Mouse (Mus musculus): ENCODE measurements around the gene Oas3.
"Not testable (repeated sequence)": the region's sequence is repeated elsewhere in the genome, so short reads cannot be mapped to it uniquely, and the experiment has no call there.

Gene Oas3

DNA sequence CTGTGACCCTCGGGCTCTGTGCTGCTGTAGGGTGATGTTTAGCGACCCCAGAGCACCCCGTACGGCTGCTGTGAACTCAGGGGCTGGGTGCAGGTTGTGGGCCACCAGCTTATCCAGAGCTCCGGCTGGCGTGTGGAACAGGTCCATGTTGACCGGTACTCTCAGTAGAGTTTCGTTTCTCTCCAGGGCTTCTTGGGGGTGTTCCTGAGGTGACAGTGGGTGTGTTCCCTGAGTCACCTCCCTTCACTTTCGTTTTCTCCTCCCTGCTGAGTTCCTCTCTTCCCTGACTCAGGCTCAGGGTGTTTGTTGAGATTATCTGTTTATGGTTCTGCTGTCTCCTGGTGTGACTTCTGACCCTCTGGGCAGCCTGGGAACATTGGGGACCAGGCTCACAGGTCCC, at the start of gene Oas3:
Oas3 (minus strand) TSS at position 184 of the 400 bp plus-strand sequence.
- DNase-seq (ENCODE audit: low read depth, low spot score) = no peak

DNA sequence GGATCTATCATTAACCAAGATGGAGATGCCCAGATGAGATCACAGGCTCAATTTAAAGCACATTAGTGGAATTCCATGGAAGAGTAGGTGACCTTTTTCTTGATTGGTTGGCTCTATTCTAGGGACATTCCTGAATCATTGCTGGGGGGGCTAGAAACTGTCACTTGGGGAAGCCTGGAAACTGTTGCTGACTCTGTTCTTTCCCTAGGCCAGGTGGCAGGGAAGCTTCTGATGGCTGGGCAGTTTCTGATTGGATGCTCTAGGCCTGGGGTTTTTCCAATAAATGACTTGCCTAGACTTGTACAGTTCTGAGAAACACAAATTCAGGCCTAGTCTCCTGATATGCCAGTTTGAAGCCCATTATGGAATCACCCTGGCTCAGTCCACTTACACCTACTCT, 41.5 kb upstream of the Oas3 start:
- no peak for DNase-seq (ENCODE audit: low read depth, low spot score)

DNA sequence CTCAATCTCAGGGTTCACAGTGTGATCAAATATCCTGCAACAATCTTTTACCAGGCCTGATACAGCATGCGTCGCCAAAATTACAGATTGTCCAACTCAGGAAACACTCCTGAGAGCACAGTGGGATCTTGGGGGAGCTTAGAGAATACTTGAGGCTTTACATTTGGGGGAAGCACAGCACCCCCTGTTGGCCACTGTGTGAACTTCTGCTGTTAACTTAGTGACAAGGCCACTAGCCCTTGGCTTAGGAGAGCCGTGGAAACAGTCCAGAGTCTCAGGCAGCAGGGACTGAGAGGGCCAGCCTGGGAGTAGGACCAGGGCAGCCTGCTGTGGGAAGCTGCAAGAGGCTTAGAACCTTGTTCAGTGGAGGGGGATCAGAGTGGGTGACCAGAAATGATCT, 38.5 kb upstream of the Oas3 start:
- peak; percentile 73 for DNase-seq (ENCODE audit: low read depth, low spot score)

DNA sequence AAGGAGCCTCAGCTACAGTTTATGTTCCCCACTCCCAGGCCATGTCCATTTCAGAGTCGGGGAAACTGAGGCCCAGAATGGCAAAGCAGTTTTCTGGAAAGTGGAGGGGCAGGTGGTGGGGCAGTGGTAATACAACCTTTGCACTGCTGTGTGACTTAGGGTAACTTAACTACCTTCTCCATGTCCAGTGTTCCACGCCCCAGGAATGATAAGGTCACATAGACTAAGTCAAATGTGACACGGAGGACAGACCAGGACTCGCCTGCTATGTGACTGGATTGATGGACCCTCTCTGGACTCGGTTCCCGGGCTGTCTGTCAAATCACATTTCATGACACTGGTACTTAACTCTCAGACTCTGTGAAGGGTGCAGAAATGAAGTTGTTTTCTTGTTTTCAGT, 35.6 kb upstream of the Oas3 start:
- no peak for DNase-seq (ENCODE audit: low read depth, low spot score)

DNA sequence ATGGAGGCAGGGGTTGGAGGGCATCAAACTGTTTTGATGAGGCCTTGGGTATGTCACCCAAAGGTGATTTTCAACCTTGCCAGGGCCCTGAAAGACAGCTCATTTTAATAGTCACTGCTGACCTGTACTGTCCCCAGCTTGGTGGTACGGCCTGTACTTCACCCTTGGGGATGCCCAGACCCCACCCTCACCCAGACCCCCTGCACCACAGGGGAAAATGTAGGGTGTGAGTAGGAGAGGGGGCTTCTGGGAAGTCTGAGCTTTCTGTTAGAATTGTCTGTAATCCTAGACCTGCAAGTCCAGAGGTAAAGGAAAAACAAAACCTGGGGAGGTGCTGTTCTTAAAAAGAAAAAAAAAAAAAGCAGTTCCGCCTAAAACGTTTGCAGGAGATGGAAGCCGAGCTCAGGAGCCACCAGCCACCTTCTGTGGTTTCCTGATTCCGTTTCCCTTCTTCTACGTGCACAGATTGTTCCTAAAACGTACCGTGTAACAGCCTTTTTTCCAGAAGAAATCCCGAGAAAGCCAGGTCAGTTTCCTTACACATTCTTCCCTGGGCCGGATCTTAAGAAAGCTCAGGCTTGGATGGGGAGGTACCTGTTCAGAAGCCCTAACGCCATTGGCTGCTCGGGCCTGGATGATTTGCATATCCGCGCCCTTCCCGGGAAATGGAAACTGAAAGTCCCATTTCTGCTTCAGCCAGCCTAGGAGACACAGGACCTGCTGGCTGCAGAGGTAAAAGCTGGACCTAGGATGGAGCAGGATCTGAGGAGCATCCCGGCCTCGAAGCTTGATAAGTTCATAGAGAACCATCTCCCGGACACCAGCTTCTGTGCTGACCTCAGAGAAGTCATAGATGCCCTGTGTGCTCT, 34.7 kb upstream of the Oas3 start, which contains the start of gene Oas1c:
Oas1c (minus strand) TSS at position 564 of the 869 bp plus-strand sequence.
- peak; percentile 87 for DNase-seq (ENCODE audit: low read depth, low spot score)

DNA sequence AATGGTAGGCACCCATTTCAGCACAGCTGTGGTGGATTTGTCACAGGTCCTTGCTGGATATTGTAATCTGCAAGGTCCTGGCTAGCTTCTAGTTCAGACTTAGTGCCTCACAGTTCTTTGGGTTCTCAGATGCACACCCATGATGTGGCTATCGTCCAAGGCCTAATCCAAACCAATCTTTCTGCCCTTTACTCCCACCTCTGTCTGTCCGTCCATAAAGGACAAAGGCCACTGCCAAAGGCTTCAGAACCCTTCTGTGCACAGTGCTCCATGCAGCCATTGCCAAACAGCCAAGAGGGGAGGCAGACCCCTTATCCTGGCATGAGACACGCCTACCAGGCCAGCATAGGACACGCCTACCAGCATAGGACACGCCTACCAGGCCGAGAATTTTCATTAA, 31.7 kb upstream of the Oas3 start:
- DNase-seq (ENCODE audit: low read depth, low spot score) = no peak

DNA sequence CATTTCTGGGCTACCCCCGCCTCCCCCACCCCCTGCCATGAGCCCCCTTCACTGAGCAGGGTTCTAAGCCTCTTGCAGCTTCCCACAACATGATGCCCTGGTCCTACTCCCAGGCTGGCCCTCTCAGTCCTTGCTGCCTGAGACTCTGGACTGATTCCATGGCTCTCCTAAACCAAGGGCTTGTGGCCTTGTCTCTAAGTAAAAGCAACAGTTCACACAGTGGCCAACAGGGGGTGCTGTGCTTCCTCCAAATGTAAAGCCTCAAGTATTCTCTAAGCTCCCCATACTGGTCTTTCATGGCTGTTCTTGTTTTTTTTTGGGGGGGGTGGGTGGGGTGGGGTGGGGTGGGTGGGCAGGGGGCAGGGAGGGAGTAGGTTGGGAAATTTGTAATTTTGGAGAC, 29.0 kb upstream of the Oas3 start:
- DNase-seq (ENCODE audit: low read depth, low spot score) = peak; percentile 86

DNA sequence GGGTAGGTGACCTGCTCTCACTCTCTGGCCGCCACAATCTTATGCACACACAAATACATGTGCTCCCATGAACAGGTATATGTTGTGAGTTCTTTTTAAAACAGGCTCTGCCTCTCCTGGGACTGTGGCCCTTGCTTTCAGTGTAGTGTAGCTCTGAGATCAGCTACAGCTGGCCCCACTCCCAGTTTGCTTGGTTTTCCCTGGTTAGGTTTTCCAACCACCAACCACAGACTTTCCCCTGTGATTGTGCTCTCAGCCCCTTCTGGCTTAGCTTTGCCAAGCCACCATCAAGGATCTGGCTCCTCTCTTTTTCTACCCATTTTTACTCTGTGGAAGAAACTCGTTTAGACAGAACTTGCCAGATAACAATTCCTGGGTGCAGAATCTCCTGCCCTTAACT, 26.1 kb upstream of the Oas3 start:
- DNase-seq (ENCODE audit: low read depth, low spot score) = no peak

DNA sequence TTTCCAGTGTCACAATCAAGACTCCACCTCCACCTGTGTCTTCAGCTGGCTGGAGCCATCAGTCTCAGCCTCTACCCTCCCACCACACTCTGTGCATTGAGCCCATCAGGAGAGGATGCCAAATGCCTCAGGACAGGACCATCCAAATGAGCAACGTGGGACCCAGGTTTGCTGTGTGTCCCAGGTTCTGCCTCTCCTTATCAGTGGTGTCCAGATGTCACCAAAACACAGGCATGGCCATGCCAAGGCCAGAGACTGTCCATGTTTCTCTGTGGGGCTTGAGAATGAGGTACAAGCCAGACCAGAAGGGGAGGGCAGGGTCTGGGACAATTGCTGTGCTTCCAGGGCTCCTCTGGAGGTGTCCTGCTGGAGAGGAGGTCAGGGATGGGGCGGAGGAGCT, 21.5 kb upstream of the Oas3 start:
- DNase-seq (ENCODE audit: low read depth, low spot score) = not testable (repeated sequence)

DNA sequence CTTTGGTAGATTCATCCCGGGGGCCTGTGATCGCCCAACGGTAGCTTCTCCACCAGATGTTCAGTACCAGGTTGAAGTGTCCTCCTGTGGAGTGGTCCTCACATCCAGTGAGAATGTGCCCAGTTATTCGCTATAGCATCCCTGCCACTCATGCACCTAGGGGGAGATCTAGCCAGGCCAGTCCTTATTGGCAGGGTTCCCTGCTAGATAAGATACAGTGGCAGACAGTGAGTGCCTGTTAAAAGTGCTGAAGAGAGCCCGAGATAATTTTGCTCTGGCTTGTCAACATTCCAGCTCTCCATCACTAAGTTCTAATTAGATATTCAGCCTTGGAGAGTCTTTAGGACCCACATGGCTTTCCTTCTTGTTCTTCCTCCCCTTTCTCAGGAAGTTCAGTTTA, 20.7 kb upstream of the Oas3 start:
- not testable (repeated sequence) for DNase-seq (ENCODE audit: low read depth, low spot score)

DNA sequence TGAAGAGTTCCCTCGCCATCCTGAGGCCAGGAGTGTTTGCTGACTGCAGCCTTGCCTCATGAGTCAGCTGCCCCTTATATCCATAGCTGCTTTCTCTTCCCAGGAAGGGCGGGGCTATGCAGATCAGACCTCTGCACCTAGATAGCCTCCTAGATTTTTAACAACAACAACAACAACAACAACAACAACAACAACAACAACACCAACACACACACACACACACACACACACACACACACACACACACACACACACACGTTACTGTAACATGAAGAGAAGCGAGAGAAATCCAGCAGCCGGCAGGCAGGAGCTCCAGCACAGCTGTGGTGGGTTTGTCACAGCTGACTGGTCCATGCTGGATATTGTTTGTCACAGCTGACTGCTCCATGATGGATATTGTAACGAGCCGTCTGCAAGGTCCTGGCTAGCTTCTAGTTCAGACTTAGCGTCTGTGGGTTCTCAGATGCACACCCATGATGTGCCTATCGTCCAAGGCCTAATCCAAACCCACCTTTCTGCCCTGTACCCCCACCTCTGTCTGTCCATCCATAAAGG, 18.1 kb upstream of the Oas3 start, which contains the start of gene Oas1e:
Oas1e (minus strand) TSS at position 51 of the 555 bp plus-strand sequence.
- DNase-seq (ENCODE audit: low read depth, low spot score) = not testable (repeated sequence)

DNA sequence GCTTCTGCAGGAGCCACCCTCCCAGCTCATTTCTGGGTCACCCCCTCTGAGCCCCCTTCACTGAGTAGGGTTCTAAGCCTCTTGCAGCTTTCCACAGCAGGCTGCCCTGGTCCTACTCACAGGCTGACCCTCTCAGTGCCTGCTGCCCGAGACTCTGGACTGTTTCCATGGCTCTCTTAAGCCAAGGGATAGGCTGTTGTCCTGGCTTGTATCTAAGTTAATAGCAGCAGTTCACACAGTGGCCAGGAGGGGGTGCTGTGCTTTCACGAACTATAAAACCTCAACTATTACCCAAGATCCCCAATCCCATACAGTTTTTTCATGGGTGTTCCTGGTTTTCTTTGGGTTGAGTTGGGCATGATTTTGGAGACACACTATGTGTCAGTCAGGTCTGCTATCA, 15.6 kb upstream of the Oas3 start:
- peak; percentile 70 for DNase-seq (ENCODE audit: low read depth, low spot score)

DNA sequence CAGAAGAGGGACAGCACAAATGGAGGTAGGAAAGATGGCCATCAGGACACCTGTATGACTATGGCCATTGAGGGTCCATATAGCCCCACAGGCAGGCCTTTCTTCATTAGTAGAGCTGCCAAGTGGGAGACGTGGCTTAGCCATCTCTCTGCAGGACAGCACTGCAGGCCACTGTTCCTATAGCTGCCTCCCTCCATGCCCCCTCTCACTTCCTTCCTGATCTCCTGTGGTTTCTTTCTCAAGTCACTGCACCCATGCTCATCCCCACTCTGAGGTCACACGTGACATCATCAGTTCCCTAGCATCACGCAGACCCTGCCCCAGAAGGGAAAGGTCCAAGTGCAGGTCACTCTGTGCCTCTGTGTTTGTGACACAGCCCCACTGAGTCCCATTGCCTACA, 9.6 kb upstream of the Oas3 start:
- no peak for DNase-seq (ENCODE audit: low read depth, low spot score)

DNA sequence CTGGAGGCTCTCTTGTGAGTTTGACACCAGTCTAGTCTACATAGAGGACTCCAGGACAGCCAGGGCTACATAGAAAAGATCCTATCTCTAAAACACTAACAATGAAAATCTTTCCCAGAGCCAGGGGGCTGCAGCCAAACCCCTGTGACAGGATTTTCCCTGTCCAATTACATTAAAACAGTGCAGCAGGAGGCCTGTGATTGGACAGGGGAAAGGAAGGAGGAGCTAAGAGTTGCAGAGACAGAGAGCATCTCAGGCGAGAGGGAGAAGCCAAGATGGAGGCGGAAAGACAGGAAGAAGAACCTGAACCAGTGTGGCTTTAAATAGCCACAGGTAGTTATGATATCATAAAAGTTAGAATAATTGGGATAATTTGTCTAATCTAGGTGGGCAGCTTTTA, 5.0 kb upstream of the Oas3 start:
- DNase-seq (ENCODE audit: low read depth, low spot score) = peak; percentile 65

DNA sequence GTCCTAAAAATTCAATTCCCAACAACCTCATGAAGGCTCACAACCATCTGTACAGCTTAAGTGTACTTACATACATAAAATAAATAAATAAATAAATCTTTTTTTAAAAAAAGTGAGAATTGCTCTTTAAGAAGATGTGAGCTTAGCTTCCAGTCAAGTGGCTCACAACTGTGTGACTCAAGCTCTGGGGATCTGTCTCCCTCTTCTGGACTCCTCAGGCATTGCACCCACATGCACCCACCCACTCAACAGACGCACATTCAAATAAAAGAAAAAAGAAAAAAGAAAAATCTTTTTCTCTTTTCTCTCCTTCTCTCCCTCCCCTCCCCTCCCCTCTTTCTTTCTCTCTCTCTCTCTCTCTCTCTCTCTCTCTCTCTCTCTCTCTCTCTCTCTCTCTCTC, 4.2 kb upstream of the Oas3 start:
- DNase-seq (ENCODE audit: low read depth, low spot score) = peak; percentile 68

DNA sequence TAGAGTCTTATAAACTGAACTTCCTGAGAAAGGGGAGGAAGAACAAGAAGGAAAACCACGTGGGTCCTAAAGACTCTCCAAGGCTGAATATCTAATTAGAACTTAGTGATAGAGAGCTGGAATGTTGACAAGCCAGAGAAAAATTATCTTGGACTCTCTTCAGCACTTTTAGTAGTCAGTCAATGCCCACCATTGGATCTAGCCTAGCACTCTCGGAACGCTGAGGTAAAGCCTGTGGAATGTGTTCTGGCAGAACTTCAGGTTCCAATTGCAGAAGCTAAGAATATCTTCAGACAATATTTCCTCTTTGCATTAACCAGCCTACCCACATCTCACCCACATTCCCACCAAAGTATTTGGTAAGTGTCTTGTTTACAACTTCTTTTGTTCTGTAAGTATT, 2.5 kb upstream of the Oas3 start:
- no peak for DNase-seq (ENCODE audit: low read depth, low spot score)

DNA sequence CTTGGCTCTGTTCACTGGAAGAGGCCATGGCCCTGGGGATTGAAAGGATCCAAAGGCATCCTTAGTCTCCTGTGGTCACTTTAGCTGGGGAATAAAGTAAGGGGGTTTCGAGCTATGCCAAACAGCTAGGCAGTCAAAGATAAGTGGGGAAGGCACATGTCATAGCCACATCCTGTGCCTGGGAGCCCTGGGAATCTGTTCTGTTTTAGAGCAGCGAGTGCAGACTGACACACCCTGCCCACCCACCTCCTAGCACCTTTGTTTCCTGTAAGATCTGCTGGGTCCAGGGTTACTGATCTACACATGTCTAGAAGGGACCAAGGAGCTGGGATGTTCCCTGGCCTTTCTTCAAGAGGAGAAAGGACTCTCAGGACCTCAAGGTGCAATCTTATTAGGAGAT, 1.5 kb upstream of the Oas3 start:
- DNase-seq (ENCODE audit: low read depth, low spot score) = no peak

DNA sequence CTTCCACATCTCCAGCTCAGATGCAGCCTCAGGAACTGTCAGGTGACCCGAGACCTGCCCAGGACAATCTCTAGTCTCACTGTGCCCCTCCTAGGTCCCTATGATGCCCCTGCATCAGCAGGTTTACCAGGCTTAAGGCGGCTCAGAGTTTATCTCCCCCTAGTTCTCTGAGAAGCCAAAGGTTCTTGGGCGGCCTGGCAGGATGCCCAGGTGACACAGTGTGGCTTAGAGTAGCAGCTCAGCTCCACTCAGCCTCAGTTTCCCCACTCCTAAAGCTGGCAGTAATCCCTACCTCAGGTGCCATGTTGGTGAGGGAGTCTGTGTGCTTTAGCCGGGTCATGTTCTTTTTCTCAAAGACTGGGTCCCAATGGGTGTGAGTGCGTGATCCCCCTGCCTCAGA, 660 bp downstream of the Oas3 start:
- DNase-seq (ENCODE audit: low read depth, low spot score) = no peak

DNA sequence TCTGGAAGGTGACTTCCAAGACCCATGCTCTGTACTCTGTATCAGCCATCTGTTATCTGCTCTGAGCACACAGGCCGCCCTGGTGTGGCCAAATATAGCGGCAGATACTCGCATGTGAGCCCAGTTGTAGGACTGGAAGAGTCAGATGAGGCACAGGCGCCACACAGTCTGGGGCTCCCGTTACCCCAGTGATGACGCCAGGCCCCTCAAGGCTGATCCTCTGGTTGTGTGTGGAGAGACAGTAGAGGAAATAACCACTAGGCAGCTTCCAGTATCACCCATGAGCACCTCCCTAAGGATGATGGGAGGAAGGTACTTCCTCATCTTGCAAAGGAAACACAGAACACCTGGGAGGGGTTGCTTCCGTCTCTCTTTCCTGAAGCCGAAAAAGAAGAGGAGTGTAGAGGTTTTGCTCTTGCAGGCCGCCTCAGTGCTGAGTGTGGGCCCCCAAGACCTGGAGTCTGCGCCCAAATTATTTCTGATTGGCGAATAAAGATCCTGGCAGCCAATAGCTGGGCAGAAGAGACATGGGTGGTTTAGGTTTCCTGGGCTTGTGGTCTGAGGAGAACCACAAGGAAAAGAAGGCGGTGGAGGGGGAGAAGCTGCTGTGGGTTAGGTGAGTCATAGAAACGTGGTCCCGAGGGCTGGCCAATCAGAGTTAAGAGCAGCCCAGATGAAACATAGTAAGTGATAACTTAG, 2.0 kb downstream of the Oas3 start:
- DNase-seq (ENCODE audit: low read depth, low spot score) = no peak

DNA sequence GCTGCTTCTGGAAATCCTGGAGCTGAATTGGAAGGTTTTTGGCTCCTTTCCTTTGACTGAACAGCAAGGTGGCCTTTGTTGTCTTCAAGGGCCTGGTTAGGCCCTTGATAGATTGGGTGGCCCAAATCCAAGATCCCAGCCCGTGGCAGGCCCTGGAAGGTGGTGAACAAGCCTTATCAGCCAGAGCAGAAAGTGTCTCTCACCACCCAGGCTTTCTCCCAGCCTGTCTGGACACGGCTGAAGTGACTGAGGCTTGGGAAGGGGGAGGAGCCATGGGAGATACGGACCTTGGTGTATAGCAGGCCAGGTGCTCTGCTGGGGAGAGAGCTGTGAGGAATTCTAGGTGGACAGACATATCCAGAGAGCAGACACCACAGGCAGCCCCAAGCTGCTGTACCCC, 8.1 kb downstream of the Oas3 start:
- no peak for DNase-seq (ENCODE audit: low read depth, low spot score)

DNA sequence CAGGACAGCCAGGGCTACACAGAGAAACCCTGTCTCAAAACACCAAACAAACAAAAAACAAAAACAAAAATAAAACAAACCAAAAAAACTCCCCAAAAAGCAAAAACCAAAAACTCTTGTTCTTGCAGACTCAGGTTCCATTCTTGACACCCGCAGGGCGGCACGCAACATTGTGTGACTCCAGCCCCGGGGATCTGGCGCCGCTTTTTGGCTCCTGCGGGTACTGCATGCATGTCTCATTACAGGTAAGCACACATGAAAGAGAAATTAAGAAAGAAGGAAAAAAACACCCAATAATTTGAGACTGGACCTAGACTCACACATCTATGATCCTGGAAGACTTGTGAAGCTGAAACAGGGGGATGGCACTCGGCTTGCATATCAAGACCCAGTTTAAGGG, 12.5 kb downstream of the Oas3 start:
- peak; percentile 53 for DNase-seq (ENCODE audit: low read depth, low spot score)

DNA sequence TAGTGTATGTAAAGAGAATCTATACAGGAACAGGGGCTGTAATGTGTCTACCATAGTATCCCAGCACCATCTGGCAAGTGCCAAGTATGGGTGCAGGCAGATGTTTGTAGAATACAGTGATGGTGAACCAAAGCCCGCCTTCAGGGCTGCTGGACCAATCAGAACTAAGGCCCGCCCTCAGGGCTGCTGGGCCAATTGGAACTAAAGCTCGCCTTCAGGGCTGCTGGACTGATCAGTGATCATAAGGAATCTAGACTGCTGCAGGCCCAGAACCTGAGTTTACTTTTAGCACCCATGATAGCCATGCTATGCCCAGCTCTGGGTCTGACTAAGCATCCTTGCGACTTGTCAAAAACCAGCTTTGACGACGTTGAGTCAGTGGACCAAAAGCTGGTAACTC, 15.6 kb downstream of the Oas3 start:
- DNase-seq (ENCODE audit: low read depth, low spot score) = peak; percentile 73

DNA sequence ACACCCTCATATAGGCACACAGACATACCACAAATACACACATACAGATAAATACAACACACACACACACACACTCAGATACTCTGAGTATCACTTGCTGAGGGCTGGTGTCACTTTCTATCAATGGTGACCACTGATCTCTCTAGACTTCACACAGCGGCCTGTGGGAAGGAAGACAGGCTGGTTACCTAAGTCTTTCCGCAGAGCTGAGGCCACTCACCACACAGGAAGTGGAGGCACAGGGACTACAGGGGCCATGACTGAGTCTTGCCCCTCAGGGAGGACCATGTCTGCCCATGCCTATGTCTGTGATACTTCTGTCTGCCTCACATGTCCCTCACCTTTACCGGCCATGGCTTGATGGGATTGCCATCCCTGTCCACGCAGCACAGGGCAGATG, 23.2 kb downstream of the Oas3 start:
- DNase-seq (ENCODE audit: low read depth, low spot score) = no peak
